Mouse (Mus musculus) embryo, embryonic 9.5 days (tissue): ENCODE data around the gene Tle6.

Experiments
- DNase-seq: peaks from one replicate; pipeline ENCODE4 v3.0.0-alpha.2; 2017; ENCODE audit errors: extremely low spot score

The Tle6 gene

DNA sequence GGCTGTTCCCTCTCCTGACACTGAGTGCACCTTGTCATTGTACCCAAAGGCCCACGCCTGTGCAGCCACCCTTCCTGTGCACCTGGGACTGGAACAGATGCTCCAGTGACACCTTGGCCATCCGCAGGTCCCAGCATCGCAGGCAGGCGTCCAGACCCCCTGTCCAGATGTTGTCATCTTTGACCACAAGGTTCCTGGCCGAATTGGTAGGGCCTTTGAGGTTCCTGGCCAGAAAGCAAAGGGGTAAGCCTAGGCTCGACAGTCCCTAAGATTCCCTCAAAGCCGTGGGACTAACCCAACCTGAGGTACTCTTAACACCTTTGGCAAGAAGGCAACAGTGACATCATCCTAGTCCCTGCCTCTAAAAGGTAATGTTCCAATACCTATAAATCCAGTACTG, 8.2 kb downstream of the Tle6 start:
- DNase-seq = no peak

DNA sequence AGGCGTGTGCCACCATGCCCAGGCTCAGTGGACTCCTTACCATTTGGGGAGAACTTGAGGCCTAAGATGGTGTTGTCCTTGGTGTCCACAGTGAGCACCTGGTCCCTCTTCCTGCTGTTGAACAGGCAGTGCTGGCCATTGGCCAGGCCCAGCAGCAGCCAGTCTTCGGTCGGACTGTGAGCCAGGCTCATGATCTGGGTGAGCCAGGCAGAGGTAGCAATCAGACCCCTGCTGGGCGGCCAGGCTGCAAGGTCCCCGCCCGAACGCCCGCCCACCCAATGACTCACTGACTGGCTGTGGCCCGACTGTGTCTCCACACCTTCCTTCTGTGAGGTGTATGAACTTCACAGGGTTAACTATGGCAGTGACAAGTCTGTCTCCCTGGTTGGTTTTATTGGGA, 9.0 kb downstream of the Tle6 start:
- DNase-seq = no peak

DNA sequence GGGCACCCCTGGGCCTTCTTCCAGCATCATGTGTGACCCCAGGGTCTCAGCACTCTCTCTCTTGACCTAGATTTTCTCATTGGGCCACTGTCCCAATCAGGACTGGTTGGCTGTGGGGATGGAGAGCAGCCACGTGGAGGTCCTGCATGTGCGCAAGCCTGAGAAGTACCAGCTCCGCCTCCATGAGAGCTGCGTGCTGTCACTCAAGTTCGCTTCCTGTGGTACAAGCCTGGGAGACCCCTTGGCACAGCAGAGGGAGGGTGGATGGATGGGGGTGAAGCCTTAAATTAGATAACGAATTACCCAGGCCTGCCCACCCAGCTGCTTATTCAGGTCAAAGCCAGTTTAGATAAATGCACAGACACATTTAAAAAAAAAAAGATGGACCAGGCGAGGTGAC, 12.1 kb downstream of the Tle6 start:
- no peak for DNase-seq

DNA sequence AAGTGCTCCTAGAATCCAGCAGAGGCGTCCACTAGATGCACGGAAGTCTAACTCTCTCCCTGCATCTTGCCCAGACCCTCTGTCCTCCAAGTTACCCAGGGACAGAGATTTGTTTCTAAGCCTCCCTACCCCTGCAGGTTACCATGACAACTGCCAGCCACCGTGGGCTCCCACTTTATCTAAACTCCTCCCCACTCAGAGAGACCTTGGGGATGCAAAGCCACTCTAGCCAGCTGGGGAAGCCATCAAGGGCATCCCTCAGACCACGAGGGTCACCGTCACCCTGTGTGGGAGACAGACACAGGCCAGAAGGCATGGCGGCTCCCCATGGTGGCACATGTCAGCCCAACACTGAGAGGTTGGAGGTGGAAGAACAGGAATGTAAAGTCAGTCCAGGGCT, 17.5 kb downstream of the Tle6 start:
- DNase-seq = no peak

DNA sequence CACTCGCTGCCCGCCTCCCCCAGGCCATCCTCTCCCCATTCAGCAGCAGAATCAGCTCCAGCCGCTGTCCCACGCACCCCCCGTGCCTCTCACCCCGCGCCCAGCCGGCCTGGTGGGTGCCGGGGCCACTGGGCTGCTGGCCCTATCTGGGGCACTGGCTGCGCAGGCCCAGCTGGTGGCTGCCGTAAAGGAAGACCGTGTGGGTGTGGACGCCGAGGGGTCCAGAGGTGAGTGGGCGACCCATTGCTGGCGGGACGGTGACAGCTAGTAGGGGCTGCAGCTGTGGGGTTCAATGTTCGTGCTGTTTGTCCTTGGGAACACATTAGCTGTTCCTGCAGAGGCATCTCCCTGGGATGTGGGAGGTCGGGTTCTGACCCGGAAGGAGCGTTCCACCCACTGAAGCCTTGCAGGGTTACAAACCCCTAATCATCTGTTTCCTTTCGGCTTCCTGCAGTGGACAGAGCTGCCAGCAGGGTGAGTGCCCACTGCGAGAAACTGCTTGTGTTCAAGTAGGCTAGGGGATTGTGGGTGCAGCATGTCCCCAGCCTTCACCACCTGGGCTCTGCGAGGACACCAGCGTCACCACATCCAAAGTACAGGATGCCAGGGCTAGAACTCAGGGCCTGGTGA, 20.3 kb downstream of the Tle6 start:
- DNase-seq = no peak

DNA sequence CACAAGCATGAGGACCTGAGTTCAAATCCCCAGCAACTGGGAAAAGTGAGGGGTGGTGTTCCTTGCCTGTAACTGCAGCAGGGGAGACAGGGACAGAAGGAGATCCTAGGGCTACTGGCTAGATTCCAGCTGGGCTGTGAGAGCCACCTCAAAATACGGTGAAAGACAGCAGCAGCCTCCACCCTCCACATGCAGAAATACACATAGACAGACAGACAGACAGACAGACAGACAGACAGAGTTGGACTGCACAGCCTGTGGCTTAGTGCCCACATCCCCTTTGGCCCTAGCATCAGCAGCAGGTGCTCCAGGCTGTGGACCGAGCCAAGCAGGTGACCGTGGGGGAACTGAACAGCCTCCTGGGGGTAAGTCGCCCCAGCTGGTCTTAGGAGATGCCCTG, 20.9 kb downstream of the Tle6 start:
- no peak for DNase-seq

DNA sequence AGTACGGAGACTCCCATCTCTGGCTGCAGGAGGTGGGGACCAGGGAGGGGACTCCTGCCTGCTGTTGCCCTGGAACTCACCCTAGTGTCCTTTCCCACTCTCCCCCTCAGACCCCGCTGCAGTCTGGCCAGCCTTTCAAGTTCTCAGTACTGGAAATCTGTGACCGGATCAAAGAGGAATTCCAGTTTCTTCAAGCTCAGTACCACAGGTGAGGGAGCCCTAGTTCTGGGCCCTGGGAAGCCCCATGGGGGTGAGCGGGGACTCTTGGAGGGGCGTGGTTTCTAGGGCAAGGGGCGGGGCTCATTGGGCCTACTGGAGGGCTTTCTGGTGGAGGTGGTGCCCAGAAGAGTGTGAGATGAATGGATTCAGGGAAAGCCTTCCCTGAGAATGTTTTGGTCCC, 25.2 kb downstream of the Tle6 start:
- no peak for DNase-seq

DNA sequence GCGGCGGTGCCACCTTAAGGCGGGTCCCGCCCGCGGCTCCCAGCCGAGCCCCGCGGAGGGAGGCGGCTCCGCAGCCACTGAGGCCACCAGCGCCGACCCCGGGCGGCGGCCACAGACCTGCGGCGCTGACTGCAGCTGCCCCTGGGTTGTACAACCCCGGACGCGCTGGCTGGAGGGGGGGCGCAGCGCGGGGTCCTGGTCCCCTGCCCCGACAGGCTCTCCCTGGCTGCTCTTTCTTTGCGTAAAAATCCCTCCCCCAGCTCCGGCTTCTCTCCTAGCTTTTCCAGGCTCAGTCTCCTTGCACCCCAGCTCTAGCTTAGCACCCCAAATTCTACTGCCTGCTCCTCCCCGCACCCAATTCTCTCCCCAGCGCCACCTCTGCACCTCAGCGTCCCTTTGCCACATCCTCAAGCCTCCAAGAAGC, 25.7 kb downstream of the Tle6 start:
- DNase-seq = no peak

DNA sequence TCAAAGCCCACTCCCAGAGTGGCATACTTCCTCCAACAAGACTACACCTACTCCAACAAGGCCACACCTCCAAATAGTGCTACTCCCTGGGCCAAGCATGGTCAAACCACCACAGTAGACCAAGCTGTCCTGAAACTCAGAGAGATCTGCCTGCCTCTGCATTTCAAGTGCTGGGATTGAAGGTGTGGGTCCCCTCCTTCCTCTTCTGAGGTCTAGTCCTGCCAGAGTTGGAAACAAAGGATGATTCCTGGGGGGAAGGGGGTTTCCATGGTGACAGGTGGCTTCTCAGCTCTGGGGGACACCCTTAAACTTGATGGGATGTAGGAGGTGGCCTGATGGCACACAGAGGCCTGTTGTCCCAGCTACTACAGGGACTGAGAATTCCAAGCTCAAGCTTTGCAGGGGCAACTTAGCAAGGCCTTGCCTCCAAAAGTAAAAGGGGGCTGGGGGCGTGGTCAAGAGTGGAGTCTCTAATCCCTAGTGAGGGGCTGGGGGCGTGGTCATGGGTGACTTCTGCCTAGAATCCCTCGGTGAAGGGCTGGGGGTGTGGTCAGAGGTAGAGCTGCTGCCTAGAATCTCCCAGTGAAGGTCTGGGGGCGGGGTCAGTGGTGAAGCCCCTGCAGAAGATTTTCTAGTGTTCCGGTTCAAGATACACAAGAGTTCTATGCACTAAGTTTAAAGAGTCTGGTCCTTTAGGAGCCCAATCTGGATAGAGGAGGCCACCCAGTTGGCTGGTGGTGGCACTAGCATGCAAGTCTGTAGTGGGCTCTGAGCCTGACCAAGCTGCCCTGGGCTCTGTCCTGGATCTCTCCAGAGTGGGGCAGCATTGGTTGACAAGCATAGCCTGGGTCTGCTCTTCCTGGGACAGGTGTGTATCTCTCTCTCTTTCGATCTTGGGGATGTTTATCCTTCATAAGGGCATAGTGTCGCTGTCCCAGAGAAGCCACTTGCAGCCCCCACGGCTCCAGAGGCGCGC, 26.5 kb downstream of the Tle6 start, which contains the start of gene Tle2:
Gene Tle2 (plus strand): TSS at position 481 of the 976 bp plus-strand sequence.
- no peak for DNase-seq

DNA sequence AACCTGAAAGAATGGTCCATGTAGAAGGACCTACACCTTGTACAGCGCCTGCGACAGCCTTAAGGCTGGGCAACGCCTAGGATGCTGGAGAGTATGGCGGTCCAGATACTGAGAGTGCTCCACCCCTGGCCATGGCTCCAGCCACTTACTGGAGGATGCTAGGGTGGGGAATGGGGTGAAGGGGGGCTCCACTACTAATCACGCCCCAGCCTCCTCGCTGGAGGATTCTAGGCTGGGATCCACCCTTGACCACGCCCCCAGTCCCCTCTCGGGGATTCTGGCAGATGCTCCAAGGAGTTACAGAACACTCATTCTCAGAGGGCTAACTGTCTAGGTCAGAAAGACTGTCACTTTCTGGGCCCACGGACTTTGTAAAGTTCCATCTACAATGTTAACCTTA, 27.9 kb downstream of the Tle6 start:
- DNase-seq = no peak

DNA sequence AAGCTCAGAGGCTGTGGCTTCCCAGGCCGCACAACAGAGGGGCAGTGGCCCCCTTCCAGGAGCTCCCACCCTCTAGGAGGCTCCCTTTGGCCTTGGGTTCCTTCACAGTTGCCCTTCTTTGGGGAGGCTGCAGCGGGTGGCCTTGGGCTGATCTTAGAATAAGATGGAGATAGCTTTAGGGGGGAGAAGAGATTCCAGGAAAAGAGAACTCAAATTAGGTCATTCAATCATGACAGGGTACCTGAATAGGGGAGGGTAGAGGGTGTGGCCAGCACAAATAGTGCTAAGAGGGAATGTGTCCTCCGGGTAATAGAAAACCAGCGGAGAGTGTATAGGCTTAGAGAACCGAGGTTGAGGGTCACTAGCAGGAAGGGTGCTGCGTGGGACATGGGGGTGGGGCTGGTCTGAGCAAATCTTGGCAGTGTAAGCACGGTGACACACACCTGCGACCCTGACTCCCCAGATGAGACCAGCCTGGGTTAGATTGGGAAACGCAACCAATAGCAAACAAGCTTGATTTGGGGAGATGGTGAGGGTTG, 28.7 kb downstream of the Tle6 start:
- DNase-seq = no peak

DNA sequence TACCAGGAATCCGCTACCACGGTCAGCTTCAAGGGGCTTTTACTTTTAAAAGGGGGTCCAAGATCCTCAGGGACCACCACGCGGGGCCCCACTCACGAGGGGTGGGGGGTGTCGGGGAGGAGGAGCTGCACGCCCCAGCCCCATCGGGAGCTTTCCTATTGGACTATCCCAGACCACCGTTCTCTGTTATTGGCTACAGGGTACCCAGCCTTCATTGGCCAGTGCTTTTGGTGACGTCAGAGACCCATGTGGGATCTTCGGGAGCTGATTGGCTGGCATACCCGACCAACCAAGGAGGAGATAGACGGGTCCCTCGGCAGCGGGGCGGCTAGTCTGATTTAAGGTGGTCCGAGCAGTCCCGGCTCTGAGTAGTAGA, 29.4 kb downstream of the Tle6 start:
- peak; percentile 98 for DNase-seq

DNA sequence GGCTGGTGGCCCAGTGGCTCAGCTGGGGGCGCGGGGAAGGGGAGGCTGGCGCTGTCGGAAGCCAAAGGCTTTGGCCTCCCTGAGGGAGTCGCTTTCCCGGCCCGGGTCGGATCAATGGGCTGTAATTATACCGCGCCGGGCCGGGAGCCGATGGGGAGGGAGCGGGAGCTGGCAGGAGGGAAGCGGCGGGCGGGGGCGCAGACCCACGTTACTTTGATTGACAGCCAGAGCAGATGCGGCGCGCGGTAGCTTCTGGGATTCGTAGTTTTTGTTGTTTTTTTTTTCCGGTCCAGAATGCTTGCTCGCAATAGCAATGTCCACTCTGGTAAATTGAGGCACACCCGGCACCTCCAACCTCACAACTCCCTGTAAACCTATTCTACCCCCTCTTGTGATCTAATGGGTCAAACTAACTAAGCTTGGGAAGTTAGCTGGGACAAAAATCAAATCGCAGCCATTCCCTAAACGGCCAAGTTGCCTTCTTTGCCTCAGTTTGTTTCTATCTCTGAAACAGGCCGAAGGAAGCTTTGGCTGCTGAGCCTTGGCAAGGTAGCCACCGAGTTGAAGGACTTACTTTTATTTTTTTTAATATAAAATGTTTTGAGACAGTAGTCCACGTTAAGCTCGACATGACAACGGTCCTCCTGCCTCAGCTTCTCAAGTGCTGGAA, 29.9 kb downstream of the Tle6 start:
- peak; percentile 97 for DNase-seq

DNA sequence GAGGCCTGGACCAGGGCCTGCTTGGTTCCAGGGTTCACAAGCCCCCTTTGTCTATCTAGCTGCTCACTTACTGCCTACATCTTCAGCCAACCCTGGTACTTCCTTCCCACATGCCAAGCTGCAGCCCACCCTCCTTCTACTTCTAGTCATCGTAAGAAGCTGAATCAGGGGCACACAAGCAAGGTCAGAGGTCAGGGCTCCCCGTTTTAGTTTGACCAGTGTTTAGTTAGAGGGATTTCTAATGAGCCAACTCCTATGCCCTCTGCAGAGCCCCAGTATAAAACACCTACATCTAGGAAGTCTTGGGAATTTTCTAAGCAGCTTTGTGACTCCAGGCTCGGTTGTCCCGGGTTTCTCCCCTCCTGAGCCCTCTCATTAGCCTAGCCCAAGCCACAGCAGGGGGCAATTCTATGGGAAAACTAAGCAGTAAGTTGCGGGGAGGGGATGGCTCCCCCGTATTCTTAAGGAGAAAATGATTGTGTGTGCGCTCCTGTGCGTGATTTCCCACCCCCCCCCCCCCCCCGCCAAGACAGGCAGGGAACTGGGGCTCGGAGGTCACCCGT, 30.6 kb downstream of the Tle6 start:
- no peak for DNase-seq

DNA sequence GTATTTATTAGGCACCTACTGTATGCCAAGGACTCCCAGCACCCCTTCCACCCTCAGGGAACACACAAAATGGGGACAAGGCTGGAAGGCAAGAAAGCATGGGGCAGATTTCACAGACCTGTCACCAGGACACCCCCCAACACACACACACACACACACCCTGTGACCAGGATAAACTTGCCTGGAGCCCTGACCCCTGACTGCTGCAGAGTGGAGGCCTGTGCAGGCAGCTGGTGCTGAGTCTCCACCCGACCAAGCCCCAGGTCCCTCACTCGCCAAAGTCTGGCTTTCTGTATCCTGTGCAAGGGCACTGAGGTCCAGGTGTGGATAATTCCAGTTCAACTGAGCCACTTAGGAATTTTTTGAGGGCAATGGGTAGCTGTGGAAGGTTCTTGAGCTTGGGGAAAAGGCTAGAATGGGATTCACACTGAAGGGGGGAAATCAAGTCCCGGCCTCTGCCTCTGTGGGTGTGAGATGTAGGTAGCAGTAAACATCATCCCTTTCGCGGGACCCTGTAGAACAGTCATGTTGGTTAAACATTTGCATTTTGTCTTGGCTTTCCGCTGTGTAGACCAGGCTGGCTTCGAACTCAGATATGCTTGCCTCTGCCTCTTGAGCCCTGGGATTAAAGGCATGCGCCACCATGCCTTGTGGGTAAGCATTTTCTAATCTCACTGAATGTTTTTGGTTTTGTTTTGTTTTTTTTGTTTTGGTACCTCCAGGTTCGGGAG, 31.2 kb downstream of the Tle6 start:
- DNase-seq = no peak

DNA sequence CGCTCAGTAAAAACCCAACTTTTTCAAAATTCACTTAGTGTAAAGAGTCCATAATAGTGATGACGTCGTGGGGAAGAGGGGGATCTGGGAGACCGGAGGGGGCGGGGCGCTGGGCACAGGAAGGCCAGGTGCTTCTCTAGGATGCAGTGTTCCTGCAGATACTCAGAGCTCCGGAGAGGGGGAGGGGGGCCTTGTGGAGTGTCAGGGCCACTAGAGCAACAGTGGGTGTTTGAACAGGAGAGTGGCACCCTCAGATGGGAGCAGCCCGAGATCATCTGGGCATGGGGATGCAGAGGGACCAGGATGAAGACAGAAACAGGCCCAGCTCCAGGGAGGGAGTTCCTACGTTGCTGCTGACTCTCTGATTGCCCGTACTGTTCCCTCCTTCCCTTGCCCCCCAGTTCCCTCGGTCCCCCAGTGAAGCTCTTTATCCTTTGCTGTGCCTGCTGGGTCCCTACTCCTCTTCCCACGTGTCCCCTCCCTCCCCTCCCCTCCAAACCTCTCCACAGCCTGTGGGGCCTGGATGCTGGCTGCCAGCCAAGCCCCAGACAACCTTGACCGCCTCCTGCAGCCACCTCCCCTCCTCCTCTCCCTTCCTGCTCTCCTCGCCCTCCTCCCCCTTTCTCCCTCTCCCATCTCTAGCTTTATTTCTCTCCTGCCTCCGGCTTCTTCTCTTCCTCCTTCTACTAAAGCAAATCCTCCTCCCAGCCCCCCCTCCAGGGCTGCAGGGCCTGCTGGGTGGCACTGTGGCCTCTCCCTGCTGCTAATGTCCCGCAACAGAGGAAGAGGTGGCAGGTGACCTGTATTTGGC, 32.3 kb downstream of the Tle6 start:
- no peak for DNase-seq

DNA sequence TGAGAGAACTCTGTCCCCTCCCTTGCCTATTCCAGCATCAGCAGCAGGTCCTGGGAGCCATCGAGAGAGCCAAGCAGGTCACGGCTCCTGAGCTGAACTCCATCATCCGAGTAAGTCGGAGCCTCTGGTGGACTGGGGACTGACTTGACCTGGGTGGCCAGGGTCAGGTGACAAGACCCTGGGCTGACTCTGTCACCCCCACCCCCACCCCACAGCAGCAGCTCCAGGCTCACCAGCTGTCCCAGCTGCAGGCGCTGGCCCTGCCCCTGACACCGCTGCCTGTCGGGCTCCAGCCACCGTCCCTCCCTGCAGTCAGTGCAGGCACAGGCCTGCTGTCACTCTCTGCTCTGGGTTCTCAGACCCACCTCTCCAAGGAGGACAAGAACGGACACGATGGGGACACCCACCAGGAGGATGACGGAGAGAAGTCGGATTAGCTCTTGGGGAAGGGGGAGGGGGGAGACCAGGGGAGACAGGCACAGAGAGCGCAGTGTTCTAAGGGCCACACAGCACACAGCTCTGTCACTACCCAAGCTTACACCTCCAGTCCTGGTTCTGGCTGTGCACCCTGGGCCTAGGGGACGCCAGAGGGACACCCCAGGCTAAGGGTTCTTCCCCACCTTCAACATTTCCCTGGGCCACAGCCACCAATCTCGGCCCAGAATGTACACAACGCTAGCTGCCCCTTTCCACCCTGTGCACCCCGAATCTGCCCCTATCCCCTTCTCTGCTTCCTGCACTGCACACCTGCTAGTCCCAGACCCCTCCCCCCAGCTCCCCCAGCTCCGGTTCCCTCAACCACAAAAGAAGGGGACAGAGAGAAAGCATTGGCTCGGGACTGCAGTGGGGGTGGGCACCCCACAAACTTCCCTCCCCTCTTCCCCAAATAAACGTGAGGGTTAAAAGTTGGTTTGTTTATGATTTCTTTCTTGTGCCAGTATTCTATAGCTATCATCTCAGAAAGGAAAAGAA, 35.3 kb downstream of the Tle6 start:
- DNase-seq = no peak

DNA sequence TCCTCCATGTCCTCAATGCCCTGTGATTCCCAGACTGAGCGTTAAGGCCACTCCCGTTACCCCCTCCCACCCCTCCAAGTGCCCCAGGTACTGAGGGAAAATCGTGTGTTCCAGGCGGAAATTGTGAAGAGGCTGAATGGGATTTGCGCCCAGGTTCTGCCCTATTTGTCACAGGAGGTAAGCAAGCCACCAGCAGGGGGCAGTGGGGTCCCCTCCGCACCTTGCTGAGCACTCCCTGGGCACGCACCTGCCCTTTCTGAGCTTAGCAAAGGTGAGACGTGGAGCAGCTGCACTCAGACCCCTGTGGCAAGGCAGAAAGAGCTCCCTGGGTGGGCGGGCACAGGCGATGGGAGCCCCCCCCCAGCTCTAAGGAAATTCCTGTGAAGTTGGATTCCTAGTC, 36.1 kb downstream of the Tle6 start:
- DNase-seq = no peak

DNA sequence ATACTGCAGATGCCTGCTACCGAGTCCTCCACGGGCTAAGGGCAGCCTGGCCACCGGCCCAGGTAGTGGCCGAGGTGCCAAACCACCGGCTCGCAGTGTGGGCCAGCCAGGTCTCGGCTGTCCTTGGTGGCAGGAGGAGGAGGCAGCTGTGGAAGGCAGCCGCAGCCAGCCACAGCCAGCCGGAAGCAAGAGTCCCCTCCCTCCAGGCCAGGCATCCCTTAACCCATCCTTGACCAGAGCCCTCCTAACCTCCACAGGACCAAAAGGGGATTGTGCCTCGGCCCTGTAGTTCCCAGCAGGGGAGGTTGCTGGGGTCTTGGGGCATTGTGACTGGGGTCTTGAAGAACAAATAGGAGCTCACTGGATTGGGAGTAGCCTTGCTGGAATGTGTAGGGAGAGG, 36.7 kb downstream of the Tle6 start:
- peak; percentile 80 for DNase-seq
